Mouse (Mus musculus) regulatory T cell (primary cell): ENCODE measurements around the gene Gm17027.
"Not testable (repeated sequence)": the region's sequence is repeated elsewhere in the genome, so short reads cannot be mapped to it uniquely, and the experiment has no call there.

Experiments used
- in situ Hi-C: fragments of 300-600 bp; cut with MboI, MseI; formaldehyde crosslinking; loops from one replicate; pipeline ENCODE4 v1.15.1; 2025; ENCODE audit warnings: high pct_unique_total_duplicates

Gene Gm17027

DNA sequence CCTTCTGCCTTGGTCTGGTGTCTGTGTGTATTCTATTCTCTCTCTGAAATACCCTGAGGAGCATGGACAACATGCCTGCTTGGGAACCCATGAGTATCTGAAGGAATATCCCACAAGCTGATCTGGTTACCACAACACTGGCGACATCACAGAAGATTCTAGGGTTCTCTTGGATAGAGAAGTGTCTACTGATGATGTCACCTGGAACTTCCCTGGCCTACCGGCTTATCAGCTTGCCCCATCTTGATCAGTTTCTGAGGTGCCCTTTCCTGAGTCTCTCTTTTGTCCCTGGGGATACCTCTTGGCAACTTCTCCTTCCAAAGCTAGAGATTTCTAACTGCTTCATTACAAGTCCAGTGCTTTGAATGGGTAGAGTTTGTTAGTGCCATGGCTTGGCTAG, at the start of gene Gm17027:
TSS of gene Gm17027 (minus strand) at position 101 of the 400 bp plus-strand sequence.
- in situ Hi-C loops, result not testable (repeated sequence)

DNA sequence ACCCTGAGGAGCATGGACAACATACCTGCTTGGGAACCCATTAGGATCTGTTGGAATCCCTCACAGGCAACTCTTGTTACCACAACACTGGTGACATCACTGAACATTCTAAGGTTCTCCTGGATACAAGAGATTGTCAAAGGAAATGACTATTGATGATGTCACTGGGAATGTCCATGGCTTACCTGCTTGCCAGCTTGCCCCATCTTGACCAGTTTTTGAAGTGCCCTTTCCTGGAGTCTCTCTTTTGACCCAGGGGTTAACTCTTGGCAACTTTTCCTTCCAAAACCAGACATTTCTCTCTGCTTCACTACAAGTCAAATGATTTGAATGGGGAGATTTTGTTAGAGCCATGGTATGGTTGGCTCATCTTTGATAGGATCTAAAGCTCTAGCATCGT, 28.3 kb upstream of the Gm17027 start, which contains the start of gene Gm3573:
TSS of gene Gm3573 (minus strand) at position 101 of the 400 bp plus-strand sequence.
- in situ Hi-C loops, result loop anchor here (25.0 kb wide), 1 partner anchor 228 kb away; the partner anchor contains the start of gene Gm6401

DNA sequence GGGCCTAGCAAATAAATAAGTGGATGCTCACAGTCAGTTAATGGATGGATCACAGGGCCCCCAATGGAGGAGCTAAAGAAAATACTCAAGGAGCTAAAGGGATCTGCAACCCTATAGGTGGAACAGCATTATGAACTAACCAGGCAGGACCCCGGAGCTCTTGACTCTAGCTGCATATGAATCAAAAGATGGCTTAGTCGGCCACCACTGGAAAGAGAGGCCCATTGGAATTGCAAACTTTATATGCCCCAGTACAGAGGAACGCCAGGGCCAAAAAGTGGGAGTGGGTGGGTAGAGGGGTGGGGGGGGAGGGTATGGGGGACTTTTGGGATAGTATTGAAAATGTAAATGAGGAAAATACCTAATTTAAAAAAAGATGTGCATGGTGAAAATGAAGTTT, 21.5 kb upstream of the Gm17027 start:
- in situ Hi-C loops, result loop anchor here (5.0 to 25.0 kb wide), 5 partner anchors 222 to 1421 kb away; partner anchors contain the start of genes Gm10375, Gm3486, Gm3676 and Gm6401

DNA sequence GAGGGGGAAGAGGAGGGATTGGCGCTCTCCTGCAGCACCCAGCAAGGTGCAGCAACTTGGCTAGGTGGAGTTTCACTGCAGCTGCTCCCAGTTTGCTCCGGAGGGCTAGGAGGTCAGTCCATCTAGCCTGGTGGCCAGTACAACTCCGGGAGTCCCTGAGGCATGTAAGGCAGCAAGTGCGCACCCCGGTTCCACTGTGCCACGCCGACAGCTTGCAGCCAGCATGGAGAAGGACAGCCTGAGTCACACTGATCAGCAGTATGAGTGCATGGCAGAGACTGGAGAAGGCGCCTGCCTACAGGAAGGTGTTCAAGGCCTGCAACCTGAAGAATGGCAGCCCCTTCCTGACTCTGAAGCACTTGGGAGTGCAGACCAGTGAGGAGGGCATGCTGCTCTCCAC, 27.9 kb downstream of the Gm17027 start:
- in situ Hi-C loops, result loop anchor here (5.0 to 25.0 kb wide), 2 partner anchors 422 to 797 kb away; partner anchors contain the start of gene Gm8068

DNA sequence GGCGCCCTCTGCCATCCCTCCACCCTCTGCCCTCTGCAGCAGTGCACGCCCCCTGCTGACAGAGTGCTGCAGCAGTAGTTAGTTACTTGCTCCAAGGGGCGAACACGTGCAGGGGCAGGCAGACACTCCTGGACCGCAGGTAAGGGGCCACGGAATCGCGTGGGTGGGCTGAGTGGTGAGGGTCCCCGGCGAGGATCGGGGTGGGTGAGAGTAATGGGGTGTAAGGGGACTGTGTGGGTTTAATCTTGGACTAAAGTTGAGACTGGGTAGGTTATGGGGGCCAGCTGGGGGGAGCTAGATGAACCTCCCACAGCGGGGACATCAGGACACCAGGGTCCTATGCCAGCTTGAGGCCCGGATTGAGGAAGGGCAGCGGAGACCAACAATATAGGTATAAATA, 28.6 kb downstream of the Gm17027 start:
- in situ Hi-C loops, result loop anchor here (5.0 to 25.0 kb wide), 2 partner anchors 422 to 797 kb away; partner anchors contain the start of gene Gm8068

DNA sequence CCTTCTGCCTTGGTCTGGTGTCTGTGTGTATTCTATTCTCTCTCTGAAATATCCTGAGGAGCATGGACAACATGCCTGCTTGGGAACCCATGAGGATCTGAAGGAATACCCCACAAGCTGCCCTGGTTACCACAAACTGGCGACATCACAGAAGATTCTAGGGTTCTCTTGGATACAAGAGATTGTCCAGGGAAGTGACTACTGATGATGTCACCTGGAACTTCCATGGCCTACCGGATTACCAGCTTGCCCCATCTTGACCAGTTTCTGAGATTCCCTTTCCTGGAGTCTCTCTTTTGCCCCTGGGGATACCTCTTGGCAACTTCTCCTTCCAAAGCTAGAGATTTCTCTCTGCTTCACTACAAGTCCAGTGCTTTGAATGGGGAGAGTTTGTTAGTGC, 45.2 kb downstream of the Gm17027 start, which contains the start of gene Gm7951:
TSS of gene Gm7951 (minus strand) at position 101 of the 400 bp plus-strand sequence.
- in situ Hi-C loops, result loop anchor here (10.0 kb wide), 1 partner anchor 792 kb away; no protein-coding TSS in a partner anchor
